Mouse (Mus musculus) ES-Bruce4 (cell line): ENCODE data around the gene Zfp800. TPM values are rescaled to one million over a fixed set of nuclear protein-coding genes. Genes with fewer than 3 reads are reported as not detected.

Experiments used
- H3K27ac ChIP-seq: 2 replicates; pipeline ENCODE4 v1.5.1; 2012; ENCODE audit warnings: low read length, inconsistent platforms; ENCODE audit not compliant: insufficient read depth
- H3K27me3 ChIP-seq: 2 replicates; pipeline ENCODE4 v1.6.1; 2012; ENCODE audit warnings: mild to moderate bottlenecking, low read length, inconsistent platforms; ENCODE audit not compliant: control insufficient read depth, poor library complexity, insufficient read depth, severe bottlenecking
- H3K36me3 ChIP-seq: 2 replicates; pipeline ENCODE4 v1.6.1; 2012; ENCODE audit warnings: inconsistent platforms, mild to moderate bottlenecking, low read length, moderate library complexity; ENCODE audit not compliant: control insufficient read depth, poor library complexity, insufficient read depth, severe bottlenecking
- H3K4me1 ChIP-seq: one replicate; pipeline ENCODE4 v1.8.1; 2011; ENCODE audit warnings: low read length; ENCODE audit not compliant: control insufficient read depth, insufficient read depth
- H3K4me3 ChIP-seq: 2 replicates; pipeline ENCODE4 v1.5.1; 2011; ENCODE audit warnings: low read depth, mild to moderate bottlenecking, low read length
- H3K9ac ChIP-seq: 2 replicates; pipeline ENCODE4 v1.6.1; 2012; ENCODE audit warnings: low read depth, mild to moderate bottlenecking, inconsistent platforms; ENCODE audit not compliant: poor library complexity, severe bottlenecking
- H3K9me3 ChIP-seq: replicated peaks from 2 replicates; pipeline ENCODE4 v1.6.1; 2012; ENCODE audit warnings: mild to moderate bottlenecking, low read length, inconsistent platforms; ENCODE audit not compliant: control insufficient read depth, poor library complexity, insufficient read depth, severe bottlenecking
- CTCF ChIP-seq: IDR thresholded peaks from one replicate; pipeline ENCODE4 v1.8.1; 2011; ENCODE audit warnings: low read depth, low read length
- EP300 ChIP-seq: IDR thresholded peaks from 2 replicates; pipeline ENCODE4 v1.6.1; 2011; ENCODE audit warnings: low read depth, low read length; ENCODE audit not compliant: insufficient read depth
- POLR2A ChIP-seq: IDR thresholded peaks from one replicate; pipeline ENCODE4 v1.8.1; 2011; ENCODE audit warnings: low read length; ENCODE audit not compliant: insufficient read depth
- polyA plus RNA-seq: library from polyadenylated mRNA; stranded (reverse); fragments of >200 nt; gene quantifications from 2 replicates; pipeline ENCODE4 v1.2.4, GENCODE M21; 2011; ENCODE audit warnings: low read depth; ENCODE audit not compliant: missing spikeins, insufficient read depth, insufficient read length

The Zfp800 gene
- polyA plus RNA-seq, 1 experiment, result 17.4 TPM

- Histone ChIP-seq H3K36me3 (no peaks in the 10 kb centered on the region), H3K27ac (no peak overlapping the region), H3K4me1 (no peaks in the 10 kb centered on the region), H3K4me3 (no peak overlapping the region), H3K9ac (no peak overlapping the region), H3K27me3 (no peaks in the 10 kb centered on the region), H3K9me3 (no peaks in the 10 kb centered on the region)
- no peak for TF ChIP-seq POLR2A
Measured at GRCm38 (mm10) chr6:28342863-28343262, 54.9 kb downstream of the Zfp800 start.

GRCm38 (mm10) chr6:28341174-28341573 is 56.6 kb downstream of the Zfp800 start:
- TF ChIP-seq POLR2A (no peak), EP300 (no peak), CTCF (no peak)
- no peaks in the 10 kb centered on the region for H3K4me1 ChIP-seq
- no peaks in the 10 kb centered on the region for H3K9me3 ChIP-seq
- no peak overlapping the region for H3K9ac ChIP-seq
- no peaks in the 10 kb centered on the region for H3K27me3 ChIP-seq
- H3K4me3 ChIP-seq, result no peak overlapping the region
- no peaks in the 10 kb centered on the region for H3K36me3 ChIP-seq
- no peak overlapping the region for H3K27ac ChIP-seq

GRCm38 (mm10) chr6:28339410-28339809 is 58.4 kb downstream of the Zfp800 start:
- TF ChIP-seq EP300, result no peak
- no peak for TF ChIP-seq CTCF
- no peak for TF ChIP-seq POLR2A

GRCm38 (mm10) chr6:28333696-28334095 is 64.1 kb downstream of the Zfp800 start:
- Histone ChIP-seq H3K27ac (no peak overlapping the region), H3K4me1 (no peaks in the 10 kb centered on the region), H3K9ac (no peak overlapping the region), H3K27me3 (no peaks in the 10 kb centered on the region), H3K9me3 (no peaks in the 10 kb centered on the region), H3K36me3 (no peaks in the 10 kb centered on the region), H3K4me3 (no peak overlapping the region)
- TF ChIP-seq CTCF, result no peak
- no peak for TF ChIP-seq POLR2A
- no peak for TF ChIP-seq EP300

More at GRCm38 (mm10) chr6:28339410-28339809, 58.4 kb downstream of the Zfp800 start:
- H3K9me3 ChIP-seq, result no peaks in the 10 kb centered on the region
- H3K27ac ChIP-seq, result no peak overlapping the region
- H3K27me3 ChIP-seq, result no peaks in the 10 kb centered on the region
- H3K36me3 ChIP-seq, result no peaks in the 10 kb centered on the region
- H3K4me3 ChIP-seq, result no peak overlapping the region
- no peak overlapping the region for H3K9ac ChIP-seq
- H3K4me1 ChIP-seq, result no peaks in the 10 kb centered on the region

- TF ChIP-seq POLR2A, result no peak
- no peak for TF ChIP-seq EP300
- no peak for TF ChIP-seq CTCF
- no peak overlapping the region for H3K27ac ChIP-seq
- no peaks in the 10 kb centered on the region for H3K36me3 ChIP-seq
- no peak overlapping the region for H3K4me3 ChIP-seq
- no peaks in the 10 kb centered on the region for H3K4me1 ChIP-seq
- H3K27me3 ChIP-seq, result no peaks in the 10 kb centered on the region
- H3K9ac ChIP-seq, result no peak overlapping the region
- no peaks in the 10 kb centered on the region for H3K9me3 ChIP-seq
Measured at GRCm38 (mm10) chr6:28332546-28332945, 65.3 kb downstream of the Zfp800 start.

DNA sequence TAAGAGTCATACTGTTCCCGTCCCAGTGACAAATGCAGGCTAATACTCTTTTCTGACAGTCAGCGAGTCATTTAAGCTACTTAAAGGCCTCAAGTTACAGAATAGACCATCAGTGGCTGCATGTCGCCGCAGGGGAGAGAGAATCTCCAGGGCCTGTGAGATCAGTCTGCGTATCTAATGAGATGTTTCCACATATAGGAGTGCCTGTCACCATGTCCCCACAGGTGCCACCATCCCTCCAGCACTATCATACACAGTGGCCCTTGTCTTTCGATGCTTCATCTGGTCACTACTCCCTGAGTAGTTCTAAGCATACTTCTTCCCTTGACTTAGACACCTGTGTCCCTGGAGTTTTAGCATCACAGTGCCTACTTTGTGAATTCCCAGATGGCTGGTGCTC is 68.0 kb downstream of the Zfp800 start:
- no peaks in the 10 kb centered on the region for H3K4me1 ChIP-seq
- H3K36me3 ChIP-seq, result no peaks in the 10 kb centered on the region
- no peak overlapping the region for H3K27ac ChIP-seq
- no peak overlapping the region for H3K4me3 ChIP-seq
- no peaks in the 10 kb centered on the region for H3K9me3 ChIP-seq
- TF ChIP-seq CTCF (no peak), EP300 (no peak), POLR2A (no peak)
- H3K9ac ChIP-seq, result no peak overlapping the region
- no peaks in the 10 kb centered on the region for H3K27me3 ChIP-seq
